Mouse (Mus musculus): Measurements from ENCODE around the gene 4930519P11Rik.

4930519P11Rik gene

DNA sequence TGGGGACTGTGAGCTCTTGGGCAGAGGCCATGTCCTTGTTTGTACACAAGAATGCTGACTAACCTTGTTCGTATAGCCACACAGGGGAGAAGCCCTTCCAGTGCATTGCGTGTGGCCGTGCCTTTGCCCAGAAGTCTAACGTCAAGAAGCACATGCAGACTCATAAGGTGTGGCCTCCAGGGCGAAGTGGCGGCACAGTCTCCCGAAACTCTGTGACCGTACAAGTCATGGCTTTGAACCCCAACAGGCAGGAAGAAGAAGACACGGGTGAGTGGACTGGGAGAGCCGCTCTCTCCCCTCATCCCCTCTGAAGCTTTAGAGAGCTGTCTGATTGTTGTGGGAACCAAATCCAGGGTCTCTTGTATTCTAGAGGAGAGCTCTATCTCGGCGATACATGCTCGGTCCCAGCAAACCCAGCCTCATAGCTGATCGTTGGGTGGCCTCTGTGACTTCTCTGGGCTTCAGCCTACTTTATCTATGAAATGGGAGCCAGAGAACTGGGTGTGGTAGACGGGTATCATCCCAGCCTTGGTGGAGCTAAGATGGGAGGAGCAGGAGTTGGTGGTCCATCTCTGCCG lies 19.1 kb upstream of the 4930519P11Rik start:
- no peak for DNase-seq

- no peak for DNase-seq
Observed at GRCm38 (mm10) chr2:154630531-154630930, 17.3 kb upstream of the 4930519P11Rik start.

DNA sequence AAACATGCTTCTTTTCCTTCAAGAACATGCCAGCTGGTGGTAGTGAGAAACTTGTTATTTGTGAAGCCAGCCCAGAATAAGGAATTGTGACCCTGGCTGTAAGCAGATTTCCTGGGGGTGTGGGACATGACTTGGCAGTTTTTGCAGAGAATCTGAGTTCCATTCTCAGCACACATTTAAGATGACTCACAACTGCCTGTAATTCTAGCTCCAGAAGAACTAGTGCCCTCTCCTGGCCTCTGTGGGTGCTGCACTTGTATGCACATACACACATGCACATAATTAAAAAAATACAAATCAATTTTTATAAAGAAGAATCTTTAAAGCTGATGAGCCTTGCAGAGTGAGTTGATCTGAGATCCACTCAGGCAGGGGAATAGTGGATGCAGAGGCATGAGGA lies 10.9 kb upstream of the 4930519P11Rik start:
- DNase-seq = no peak

- DNase-seq = no peak
Observed at GRCm38 (mm10) chr2:154621684-154622083, 8.4 kb upstream of the 4930519P11Rik start.

- DNase-seq = no peak
Observed at GRCm38 (mm10) chr2:154617061-154617460, 3.8 kb upstream of the 4930519P11Rik start.

- no peak for DNase-seq
Observed at GRCm38 (mm10) chr2:154615674-154616073, 2.4 kb upstream of the 4930519P11Rik start.

GRCm38 (mm10) chr2:154614841-154615576 lies 1.8 kb upstream of the 4930519P11Rik start:
- DNase-seq = peak; percentile 62 to 66

DNA sequence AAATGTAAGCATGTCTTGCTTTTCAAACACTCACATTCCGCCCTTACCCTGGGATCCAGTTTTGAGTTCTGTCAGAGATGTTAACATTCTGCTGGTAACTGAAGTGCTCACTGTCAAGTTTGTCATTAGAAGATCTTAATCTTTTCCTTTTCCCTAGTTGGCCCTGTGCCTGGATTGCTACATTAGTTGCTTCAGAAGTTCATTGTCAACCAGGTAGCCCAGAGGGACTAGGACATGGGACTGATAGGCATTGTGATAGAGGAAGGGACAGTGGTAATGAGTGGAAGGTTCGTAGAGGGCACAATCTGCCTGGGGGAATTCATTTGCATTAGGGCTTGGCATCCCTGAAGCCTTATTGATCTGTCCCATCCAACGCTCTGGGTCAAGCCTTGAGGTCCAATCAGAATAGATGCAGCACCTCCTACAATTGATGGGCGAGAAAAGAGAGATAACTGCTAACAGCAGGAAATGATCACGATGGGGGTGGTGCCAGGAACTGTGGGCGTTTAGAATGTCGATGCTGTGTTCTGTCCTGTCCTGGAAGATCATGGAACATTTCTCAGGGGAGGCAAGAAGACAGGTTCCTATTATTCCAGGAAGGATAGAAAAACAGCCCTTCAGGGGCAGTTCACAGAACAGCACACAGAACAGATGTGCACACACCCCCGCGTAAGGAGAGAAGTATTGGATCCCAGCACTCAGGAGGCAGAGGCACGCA lies 4.0 kb downstream of the 4930519P11Rik start:
- DNase-seq = no peak

DNA sequence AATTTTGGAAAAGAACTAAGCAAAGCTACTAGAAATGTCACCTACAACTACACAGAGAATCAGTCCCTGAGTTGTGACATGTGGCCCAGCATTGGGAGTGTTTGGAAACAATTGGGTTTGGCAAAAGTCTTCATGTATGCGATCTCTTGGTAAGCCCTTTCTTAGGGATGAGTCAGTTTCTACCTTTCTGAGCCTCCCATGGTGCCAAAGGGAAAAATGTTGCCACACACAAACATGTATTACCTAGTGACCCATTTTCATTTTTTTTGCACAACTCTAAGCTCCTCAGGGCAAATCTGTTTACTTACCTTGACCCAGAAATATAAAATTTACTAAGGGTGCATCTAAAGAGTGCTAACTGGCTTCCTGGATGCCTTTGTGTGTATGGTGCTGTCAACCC lies 6.3 kb downstream of the 4930519P11Rik start:
- DNase-seq = no peak

GRCm38 (mm10) chr2:154604156-154604555 lies 9.1 kb downstream of the 4930519P11Rik start:
- no peak for DNase-seq

DNA sequence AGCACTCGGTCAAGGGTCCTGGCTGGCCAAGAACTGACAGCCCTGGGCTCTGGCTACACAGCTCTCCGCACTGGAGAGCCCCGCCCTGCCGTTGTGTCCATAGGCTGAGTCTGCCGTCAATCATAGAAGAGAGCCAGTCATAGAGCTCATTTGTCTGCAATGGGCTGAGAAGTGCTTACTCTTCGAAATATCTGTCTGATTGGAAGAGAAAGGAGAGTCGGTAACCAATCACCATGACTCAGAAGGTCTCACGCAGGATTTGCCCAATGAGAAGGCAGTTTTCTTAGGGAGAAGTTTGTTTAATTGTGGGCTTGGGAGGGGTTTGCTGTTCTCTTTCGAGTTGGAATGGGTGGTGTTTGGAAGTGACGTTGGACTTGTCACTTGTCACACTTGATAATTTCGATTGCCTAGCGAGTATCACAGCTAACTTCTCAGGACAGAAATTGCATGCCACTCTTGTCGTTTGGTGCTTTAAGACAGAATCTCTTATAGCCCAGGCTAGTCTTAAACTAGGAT lies 9.5 kb downstream of the 4930519P11Rik start, which contains the start of gene Pxmp4:
TSS of gene Pxmp4 (minus strand) at position 71 of the 516 bp plus-strand sequence.
- DNase-seq = peak; percentile 99

- DNase-seq = no peak
Observed at GRCm38 (mm10) chr2:154603007-154603637, 10.1 kb downstream of the 4930519P11Rik start.

DNA sequence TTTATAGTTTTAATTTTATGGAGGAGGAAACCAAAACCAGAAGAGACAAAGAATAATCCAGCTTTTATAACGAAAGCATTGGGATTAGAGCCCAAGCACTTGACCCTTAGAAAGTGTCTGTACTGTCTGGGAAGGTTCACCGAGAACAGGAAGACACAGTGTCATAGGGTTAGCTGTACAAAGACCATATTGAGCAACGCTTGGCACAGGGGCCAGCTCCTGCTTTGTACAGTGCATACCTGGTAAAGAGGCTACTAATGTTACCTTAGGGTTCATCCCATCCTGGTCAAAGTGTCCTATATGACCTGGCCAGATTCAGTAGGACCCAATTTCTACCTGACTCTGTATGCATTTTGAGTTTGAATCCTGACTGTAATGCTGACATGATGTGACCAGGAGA lies 11.9 kb downstream of the 4930519P11Rik start:
- DNase-seq = no peak

DNA sequence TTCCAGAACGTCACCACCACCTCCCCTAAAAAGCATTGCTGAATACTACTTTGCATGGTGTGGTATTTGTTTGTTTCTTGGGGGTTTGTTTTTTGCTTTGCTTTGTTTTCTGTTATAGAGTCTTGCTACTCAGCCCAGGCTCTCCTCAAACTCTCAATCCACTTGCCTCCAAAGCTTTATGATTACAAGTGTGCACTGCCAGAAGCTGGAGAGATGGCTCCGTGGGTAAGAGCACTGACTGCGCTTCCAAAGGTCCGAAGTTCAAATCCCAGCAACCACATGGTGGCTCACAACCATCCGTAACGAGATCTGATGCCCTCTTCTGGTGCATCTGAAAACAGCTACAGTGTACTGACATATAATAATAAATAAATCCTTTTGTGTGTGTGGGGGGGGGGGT lies 12.7 kb downstream of the 4930519P11Rik start:
- no peak for DNase-seq

- DNase-seq = no peak
Observed at GRCm38 (mm10) chr2:154597399-154597798, 15.8 kb downstream of the 4930519P11Rik start.

GRCm38 (mm10) chr2:154595775-154596174 lies 17.5 kb downstream of the 4930519P11Rik start:
- no peak for DNase-seq

- peak; percentile 31 to 42 for DNase-seq
Observed at GRCm38 (mm10) chr2:154593025-154593424, 20.2 kb downstream of the 4930519P11Rik start.

GRCm38 (mm10) chr2:154591239-154591638 lies 22.0 kb downstream of the 4930519P11Rik start:
- no peak for DNase-seq

DNA sequence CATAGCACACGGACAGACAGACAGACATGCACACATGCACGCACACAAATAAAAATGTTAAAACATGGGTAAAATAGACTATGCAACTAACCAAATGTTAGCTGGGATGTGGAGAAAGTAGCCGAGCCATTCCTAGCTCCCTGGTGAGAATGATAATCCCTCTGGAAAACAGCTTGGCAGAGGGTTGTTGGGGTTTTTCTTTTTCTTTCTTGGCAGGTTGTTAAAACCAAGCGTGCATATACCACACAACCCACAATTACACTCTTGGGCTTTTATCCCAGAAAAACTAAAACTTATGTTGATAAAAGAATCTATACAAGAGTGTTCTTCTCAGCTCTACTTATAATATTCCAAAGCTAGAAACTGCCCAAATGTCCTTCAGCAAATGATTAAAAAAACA lies 24.2 kb downstream of the 4930519P11Rik start:
- DNase-seq = no peak

GRCm38 (mm10) chr2:154586405-154586804 lies 26.8 kb downstream of the 4930519P11Rik start:
- DNase-seq = no peak

GRCm38 (mm10) chr2:154584931-154585601 lies 28.2 kb downstream of the 4930519P11Rik start:
- peak in 1 of 2 experiments; percentile 36 for DNase-seq
